Mouse (Mus musculus): Measurements from ENCODE around the gene Hist1h2aa. TPM values are rescaled to one million over a fixed set of nuclear protein-coding genes. Genes with fewer than 3 reads are reported as not detected.

Hist1h2aa gene
- total RNA-seq, 2 experiments from 2014 or later, result not detected

GRCm38 (mm10) chr13:23942861-23943260, 8.6 kb downstream of the Hist1h2aa start:
- DNase-seq, result no peak

GRCm38 (mm10) chr13:23946254-23946653, 12.0 kb downstream of the Hist1h2aa start:
- no peak for DNase-seq

GRCm38 (mm10) chr13:23949484-23950246, 15.4 kb downstream of the Hist1h2aa start:
- no peak for DNase-seq

GRCm38 (mm10) chr13:23950928-23951327, 16.7 kb downstream of the Hist1h2aa start:
- peak; percentile 59 to 60 for DNase-seq

GRCm38 (mm10) chr13:23959776-23960175, 25.5 kb downstream of the Hist1h2aa start:
- no peak for DNase-seq

- DNase-seq, result no peak
Observed at GRCm38 (mm10) chr13:23964909-23965308, 30.6 kb downstream of the Hist1h2aa start.

GRCm38 (mm10) chr13:23971870-23972269, 37.6 kb downstream of the Hist1h2aa start:
- no peak for DNase-seq

- DNase-seq, result no peak
Observed at GRCm38 (mm10) chr13:23972271-23972670, 38.0 kb downstream of the Hist1h2aa start.

Small RNA genes within 50 kb of the gene (microRNA-seq; reads per million reads assigned to microRNA genes)
- not detected for gene Gm44344

Other genes with a start within 250 kb of the Hist1h2aa start
- under 1 TPM; 0.33 to 0.46 TPM for gene Hist1h1t, start 238.6 kb upstream of the Hist1h2aa start, total RNA-seq (2021)
- gene Hist1h4c, start 236.0 kb upstream of the Hist1h2aa start, total RNA-seq (2021), result 100 to 1,000 TPM; 101 to 109 TPM
- 10 to 100 TPM; 29.2 to 49.8 TPM for gene Hfe, start 223.6 kb upstream of the Hist1h2aa start, total RNA-seq (2021)
- 100 to 1,000 TPM; 145 to 279 TPM for gene Hist1h1c, start 195.7 kb upstream of the Hist1h2aa start, total RNA-seq (2021)
- gene Hist1h3c, start 188.9 kb upstream of the Hist1h2aa start, total RNA-seq (2021), result 10 to 100 TPM; 20.5 to 26.8 TPM
- 10 to 100 TPM; 34.0 to 41.3 TPM for gene Hist1h2bb, start 187.7 kb upstream of the Hist1h2aa start, total RNA-seq (2021)
- 10 to 100 TPM; 58.1 to 68.0 TPM for gene Hist1h2ab, start 183.3 kb upstream of the Hist1h2aa start, total RNA-seq (2021)
- 10 to 100 TPM; 54.7 to 79.9 TPM for gene Hist1h3b, start 182.2 kb upstream of the Hist1h2aa start, total RNA-seq (2021)
- gene Hist1h4b, start 177.4 kb upstream of the Hist1h2aa start, total RNA-seq (2021), result 100 to 1,000 TPM; 115 to 122 TPM
- 10 to 100 TPM; 59.8 to 61.2 TPM for gene Hist1h4a, start 173.2 kb upstream of the Hist1h2aa start, total RNA-seq (2021)
- gene Hist1h3a, start 172.1 kb upstream of the Hist1h2aa start, total RNA-seq (2021), result 10 to 100 TPM; 55.1 to 59.3 TPM
- 10 to 100 TPM; 35.0 to 39.8 TPM for gene Hist1h1a, start 170.8 kb upstream of the Hist1h2aa start, total RNA-seq (2021)
- gene Trim38, start 164.5 kb upstream of the Hist1h2aa start, total RNA-seq (2021), result under 1 TPM; 0.16 to 0.23 TPM
- gene Slc17a2, start 127.5 kb upstream of the Hist1h2aa start, total RNA-seq (2021), result under 1 TPM in 1 of 2 experiments, not detected in 1; 0.26 TPM
- under 1 TPM; 0.23 to 0.56 TPM for gene Slc17a3, start 95.0 kb upstream of the Hist1h2aa start, total RNA-seq (2021)
- not detected for gene Slc17a1, start 66.7 kb upstream of the Hist1h2aa start, total RNA-seq (2021)
- gene Slc17a4, start 19.5 kb upstream of the Hist1h2aa start, total RNA-seq (2021), result under 1 TPM in 1 of 2 experiments, not detected in 1; 0.23 TPM
- gene Hist1h2ba, start 306 bp upstream of the Hist1h2aa start, total RNA-seq (2021), result not detected
- gene Scgn, start 56.8 kb downstream of the Hist1h2aa start, total RNA-seq (2021), result 1 to 10 TPM; 2.3 to 4.9 TPM

Measured in adrenal gland, postnatal 36 days (tissue).